Mouse (Mus musculus): ENCODE data around the gene Ptprg.

DNA sequence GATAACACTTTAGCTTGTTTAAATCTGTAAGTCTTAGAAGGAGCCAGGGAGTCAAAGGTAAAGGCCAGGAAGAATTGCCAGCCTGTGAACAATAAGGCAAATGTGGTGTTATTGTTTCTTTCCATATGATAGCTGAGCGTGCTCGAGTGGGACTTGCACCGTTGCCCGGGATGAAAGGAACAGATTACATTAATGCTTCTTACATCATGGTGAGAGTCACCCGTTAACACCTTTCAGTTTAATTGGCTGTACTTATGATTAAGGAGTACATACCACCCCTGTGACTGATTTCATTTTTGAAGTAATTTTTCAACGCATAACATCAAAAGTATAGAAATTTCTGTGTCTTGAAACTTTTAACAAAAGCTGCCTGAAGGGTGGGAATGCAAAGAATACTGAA is 666.5 kb downstream of the Ptprg start:
- TF ChIP-seq EP300 (IDR thresholded peaks at IDR 0.05; ENCODE audit: low read depth) (no peak), CTCF (IDR thresholded peaks at IDR 0.05; ENCODE audit: low read depth) (no peak)
